Mouse (Mus musculus) brain, embryonic 14.5 days (tissue): ENCODE measurements around the gene Ing5.
"Not testable (repeated sequence)": the region's sequence is repeated elsewhere in the genome, so short reads cannot be mapped to it uniquely, and the experiment has no call there.

ENCODE experiments used
- CTCF ChIP-seq: fragments of 200-500 bp; IDR thresholded peaks from 2 replicates; pipeline ENCODE4 v1.5.1; 2012; ENCODE audit warnings: inconsistent platforms, mild to moderate bottlenecking, moderate library complexity, borderline replicate concordance; ENCODE audit not compliant: insufficient read depth, insufficient read length; ENCODE audit errors: extremely low read depth
- POLR2A ChIP-seq: fragments of 200-500 bp; IDR thresholded peaks from 2 replicates; pipeline ENCODE4 v1.6.1; 2012; ENCODE audit warnings: mild to moderate bottlenecking, inconsistent platforms, borderline replicate concordance; ENCODE audit not compliant: poor library complexity, insufficient read depth, insufficient read length, severe bottlenecking; ENCODE audit errors: extremely low read depth

DNA sequence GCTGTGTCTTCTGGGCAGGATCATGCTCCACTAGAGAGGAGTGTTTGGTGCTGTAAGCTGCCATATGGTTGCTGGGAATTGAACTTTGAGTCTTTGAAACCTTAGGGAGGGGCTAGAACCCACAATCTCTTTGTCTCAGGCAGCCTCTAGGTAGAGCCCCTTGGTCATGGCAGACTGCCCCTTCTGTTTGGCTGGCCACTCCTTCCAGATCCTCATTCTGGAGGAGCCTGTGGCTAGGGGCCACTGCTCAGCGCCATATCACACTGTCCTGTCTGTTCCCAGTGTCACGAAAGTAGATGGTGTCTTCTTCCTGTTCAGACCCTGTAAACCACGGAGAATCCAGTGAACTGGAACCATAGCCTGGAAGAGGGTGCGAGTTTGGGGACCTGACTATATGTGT lies 52.0 kb downstream of the Ing5 start:
- not testable (repeated sequence) for TF ChIP-seq CTCF, POLR2A
